Mouse (Mus musculus): Measurements from ENCODE around the gene Atoh1.

The Atoh1 gene

GRCm38 (mm10) chr6:64728499-64729198 lies at the start of gene Atoh1:
Gene Atoh1, plus strand, starts transcription at chr6:64729125.
- peak; percentile 34 for DNase-seq

GRCm38 (mm10) chr6:64683974-64684373 lies 45.0 kb upstream of the Atoh1 start:
- DNase-seq: peak; percentile 53

GRCm38 (mm10) chr6:64684973-64685372 lies 44.0 kb upstream of the Atoh1 start:
- DNase-seq: peak; percentile 74

GRCm38 (mm10) chr6:64688181-64688944 lies 40.6 kb upstream of the Atoh1 start:
- DNase-seq: peak; percentile 6

GRCm38 (mm10) chr6:64694688-64695087 lies 34.2 kb upstream of the Atoh1 start:
- no peak for DNase-seq

DNA sequence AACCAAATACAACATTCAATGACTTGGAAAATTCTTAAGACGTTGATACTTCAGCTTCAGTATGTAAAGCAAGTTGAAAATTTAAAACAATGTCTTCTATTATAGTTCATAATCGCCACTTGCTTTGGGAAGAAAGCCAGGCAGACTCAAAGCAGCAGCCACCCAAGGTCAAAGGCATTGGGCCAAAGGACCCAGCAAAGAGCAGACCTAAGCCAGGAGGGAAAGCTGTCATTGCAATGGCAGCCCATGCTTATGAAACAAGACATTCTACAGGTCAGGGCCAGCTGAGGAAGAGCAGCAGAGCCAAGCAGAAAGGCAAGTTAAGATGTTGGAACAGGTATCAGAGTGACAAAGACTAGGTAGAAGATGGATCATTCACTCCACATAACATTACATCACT lies 25.3 kb upstream of the Atoh1 start:
- no peak for DNase-seq

- no peak for DNase-seq
Measured at GRCm38 (mm10) chr6:64727751-64728403, 1.0 kb upstream of the Atoh1 start.

DNA sequence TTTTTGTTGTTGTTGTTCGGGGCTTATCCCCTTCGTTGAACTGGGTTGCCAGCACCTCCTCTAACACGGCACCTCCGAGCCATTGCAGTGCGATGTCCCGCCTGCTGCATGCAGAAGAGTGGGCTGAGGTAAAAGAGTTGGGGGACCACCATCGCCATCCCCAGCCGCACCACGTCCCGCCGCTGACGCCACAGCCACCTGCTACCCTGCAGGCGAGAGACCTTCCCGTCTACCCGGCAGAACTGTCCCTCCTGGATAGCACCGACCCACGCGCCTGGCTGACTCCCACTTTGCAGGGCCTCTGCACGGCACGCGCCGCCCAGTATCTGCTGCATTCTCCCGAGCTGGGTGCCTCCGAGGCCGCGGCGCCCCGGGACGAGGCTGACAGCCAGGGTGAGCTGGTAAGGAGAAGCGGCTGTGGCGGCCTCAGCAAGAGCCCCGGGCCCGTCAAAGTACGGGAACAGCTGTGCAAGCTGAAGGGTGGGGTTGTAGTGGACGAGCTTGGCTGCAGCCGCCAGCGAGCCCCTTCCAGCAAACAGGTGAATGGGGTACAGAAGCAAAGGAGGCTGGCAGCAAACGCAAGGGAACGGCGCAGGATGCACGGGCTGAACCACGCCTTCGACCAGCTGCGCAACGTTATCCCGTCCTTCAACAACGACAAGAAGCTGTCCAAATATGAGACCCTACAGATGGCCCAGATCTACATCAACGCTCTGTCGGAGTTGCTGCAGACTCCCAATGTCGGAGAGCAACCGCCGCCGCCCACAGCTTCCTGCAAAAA lies 496 bp downstream of the Atoh1 start:
- DNase-seq: peak; percentile 20

DNA sequence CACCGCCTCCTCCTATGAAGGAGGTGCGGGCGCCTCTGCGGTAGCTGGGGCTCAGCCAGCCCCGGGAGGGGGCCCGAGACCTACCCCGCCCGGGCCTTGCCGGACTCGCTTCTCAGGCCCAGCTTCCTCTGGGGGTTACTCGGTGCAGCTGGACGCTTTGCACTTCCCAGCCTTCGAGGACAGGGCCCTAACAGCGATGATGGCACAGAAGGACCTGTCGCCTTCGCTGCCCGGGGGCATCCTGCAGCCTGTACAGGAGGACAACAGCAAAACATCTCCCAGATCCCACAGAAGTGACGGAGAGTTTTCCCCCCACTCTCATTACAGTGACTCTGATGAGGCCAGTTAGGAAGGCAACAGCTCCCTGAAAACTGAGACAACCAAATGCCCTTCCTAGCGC lies 1.1 kb downstream of the Atoh1 start:
- peak; percentile 10 for DNase-seq

- no peak for DNase-seq
Measured at GRCm38 (mm10) chr6:64730506-64731020, 1.6 kb downstream of the Atoh1 start.

DNA sequence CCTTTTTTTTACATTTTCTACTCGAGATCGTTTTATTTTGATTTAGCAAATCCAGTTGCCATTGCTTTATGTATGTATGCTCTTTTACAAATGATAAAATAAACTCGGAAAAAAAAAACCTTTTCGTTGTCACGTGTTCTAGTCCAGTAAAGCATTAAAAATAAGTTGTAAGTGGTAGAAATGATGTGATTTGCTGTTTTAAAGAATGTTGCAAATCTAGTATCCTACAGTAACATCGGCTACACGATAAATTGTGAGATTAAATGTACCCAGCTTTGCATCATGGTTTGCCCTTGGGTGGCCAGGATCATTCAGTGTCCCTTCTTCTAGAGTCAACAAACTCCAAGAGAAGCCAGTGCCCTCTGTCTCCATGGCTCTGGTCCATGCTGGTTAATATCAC lies 2.2 kb downstream of the Atoh1 start:
- DNase-seq: no peak

GRCm38 (mm10) chr6:64731621-64732320 lies 2.8 kb downstream of the Atoh1 start:
- DNase-seq: no peak

DNA sequence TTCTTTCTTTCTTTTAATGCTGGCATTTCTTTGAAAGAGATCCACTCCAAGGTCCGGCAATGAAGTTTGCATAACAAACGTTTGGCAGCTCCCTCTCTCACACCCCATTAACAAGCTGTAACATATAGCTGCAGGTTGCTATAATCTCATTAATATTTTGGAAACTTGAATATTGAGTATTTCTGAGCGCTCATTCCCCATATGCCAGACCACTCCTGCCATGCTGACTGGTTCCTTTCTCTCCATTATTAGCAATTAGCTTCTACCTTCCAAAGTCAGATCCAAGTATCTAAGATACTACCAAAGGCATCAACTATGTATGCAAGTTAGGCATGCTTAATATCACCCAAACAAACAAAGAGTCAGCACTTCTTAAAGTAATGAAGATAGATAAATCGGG lies 4.4 kb downstream of the Atoh1 start:
- no peak for DNase-seq

DNA sequence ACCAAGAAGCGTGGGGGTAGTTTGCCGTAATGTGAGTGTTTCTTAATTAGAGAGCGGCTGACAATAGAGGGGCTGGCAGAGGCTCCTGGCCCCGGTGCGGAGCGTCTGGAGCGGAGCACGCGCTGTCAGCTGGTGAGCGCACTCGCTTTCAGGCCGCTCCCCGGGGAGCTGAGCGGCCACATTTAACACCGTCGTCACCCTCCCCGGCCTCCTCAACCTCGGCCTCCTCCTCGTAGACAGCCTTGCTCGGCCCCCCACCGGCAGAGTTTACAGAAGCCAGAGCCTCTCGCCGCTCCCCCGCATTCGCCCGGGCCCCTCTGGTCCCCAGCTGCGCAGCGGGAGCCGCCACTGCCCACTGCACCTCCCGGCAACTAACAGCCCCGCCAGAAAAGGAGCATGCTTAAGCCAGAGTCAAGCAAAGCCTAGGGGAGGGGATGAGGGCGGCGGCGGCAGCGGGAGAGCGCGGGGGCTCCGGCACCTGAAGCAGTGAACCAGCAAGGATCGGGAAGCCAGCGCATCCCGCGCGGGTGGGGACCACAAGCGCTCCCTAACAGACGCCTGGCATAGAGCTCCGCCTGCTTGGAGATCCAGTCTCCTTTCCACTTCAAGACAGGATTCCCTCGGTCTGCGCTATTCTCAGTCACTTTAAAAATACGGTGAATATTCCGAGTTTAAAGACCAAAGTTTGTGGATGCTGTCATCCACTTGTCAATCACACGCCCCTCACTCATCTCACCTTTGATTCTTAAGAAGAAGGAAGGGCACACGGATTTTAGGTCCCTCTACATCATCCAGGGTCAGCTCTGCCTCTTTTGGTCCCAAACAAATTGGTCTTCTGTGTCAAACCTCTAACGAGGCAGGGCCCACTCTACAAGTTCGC lies 5.8 kb downstream of the Atoh1 start:
- peak; percentile 20 for DNase-seq

DNA sequence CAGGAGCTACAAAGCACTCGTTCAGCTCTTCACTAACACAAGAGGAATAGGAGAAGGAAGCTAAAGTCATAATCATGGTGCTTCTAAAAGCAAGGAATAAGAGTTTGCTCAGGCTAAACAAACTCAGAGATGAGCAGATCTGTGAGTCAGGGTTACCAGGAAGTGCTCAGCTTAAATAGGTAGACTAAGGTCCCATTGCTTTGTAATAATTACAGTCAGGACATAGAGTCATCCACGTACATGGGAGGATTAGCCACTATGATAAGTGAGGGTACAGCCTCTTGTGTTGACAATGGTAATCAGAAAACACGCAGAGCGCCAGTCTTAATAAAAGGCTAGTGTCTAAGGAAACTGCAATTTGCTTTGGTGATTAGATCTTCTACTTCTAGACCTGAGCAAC lies 7.4 kb downstream of the Atoh1 start:
- DNase-seq: no peak

DNA sequence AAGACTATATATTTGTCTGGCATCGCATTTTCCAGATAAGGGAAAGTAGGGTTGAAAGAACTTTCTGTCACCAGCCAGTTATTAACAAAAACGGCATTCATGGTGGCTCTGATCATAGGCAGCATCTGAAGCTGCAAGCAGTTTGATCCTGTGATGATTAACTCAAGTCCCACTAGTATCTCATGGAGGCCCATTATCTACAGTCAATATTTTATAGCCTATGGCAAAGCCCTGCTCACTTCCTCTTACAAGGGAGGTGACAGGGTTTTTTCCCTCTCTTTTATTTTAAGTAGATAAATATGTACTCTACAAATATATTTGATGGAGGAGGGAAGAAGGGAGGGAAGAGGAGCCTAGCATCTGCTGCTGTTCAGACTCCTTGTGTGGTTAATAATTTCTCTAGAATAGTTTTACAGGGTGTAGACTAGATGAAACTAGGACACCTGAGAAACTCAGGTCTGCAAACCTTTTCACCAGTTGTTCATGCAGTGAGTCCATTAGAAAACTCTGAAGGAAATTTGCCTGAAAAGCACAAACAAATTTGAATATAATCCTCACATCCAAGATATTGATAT lies 14.1 kb downstream of the Atoh1 start:
- no peak for DNase-seq

GRCm38 (mm10) chr6:64754515-64754914 lies 25.6 kb downstream of the Atoh1 start:
- DNase-seq: no peak

- peak; percentile 16 for DNase-seq
Measured at GRCm38 (mm10) chr6:64763901-64764300, 35.0 kb downstream of the Atoh1 start.

DNA sequence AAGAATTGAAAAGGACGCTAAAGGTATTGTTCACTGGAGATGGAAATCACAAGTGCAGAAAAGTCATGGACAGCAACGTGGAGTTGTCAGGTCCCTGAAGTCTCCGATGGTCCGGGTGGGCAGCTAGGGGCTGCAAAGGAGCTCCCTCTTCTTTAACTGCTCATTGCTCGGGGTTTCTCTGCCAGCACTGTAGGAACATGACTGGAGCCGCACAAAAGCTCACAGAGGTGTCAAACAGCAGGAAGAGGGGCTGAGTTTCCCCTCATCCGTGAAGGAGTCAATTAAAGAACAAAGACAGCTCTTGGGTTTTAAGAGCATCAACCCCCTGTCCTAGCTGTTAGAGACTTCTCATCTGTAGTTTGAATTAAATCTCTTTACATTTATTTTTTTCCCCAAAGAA lies 44.5 kb downstream of the Atoh1 start:
- DNase-seq: no peak

Data from right cerebral cortex, postnatal 4 days (tissue).